Mouse (Mus musculus) heart, postnatal 0 days (tissue): ENCODE results near the gene Efna5. TPM values are rescaled to one million over a fixed set of nuclear protein-coding genes. Genes with fewer than 3 reads are reported as not detected.

Experiments
- ATAC-seq: fragments of 200-750 bp; cut with Nextera tagmentation; 2 replicates; pipeline ENCODE4 v1.8.0; 2017; ENCODE audit warnings: low read depth, moderate number of reproducible peaks, moderate library complexity; ENCODE audit not compliant: insufficient read depth
- DNase-seq: peaks from one replicate; pipeline ENCODE4 v3.0.0-alpha.2; 2016; ENCODE audit warnings: low spot score
- H3K27ac ChIP-seq: fragments of 300-500 bp; sonication (generic); 2 replicates; pipeline ENCODE4 v1.5.1; 2014; ENCODE audit warnings: low read depth, mild to moderate bottlenecking
- H3K27me3 ChIP-seq: fragments of 300-500 bp; sonication (generic); 2 replicates; pipeline ENCODE4 v1.6.1; 2014; ENCODE audit warnings: low read length, mixed read lengths; ENCODE audit not compliant: control insufficient read depth, insufficient read depth
- H3K36me3 ChIP-seq: fragments of 300-500 bp; sonication (generic); replicated peaks from 2 replicates; pipeline ENCODE4 v1.6.1; 2014; ENCODE audit warnings: low read length, mixed read lengths; ENCODE audit not compliant: control insufficient read depth, insufficient read depth
- H3K4me1 ChIP-seq: fragments of 300-500 bp; sonication (generic); 2 replicates; pipeline ENCODE4 v1.6.1; 2014; ENCODE audit warnings: antibody characterized with exemption; ENCODE audit not compliant: control insufficient read depth, insufficient read depth
- H3K4me2 ChIP-seq: fragments of 300-500 bp; sonication (generic); 2 replicates; pipeline ENCODE4 v1.6.1; 2014; ENCODE audit warnings: low read depth, mild to moderate bottlenecking, low read length, moderate library complexity
- H3K4me3 ChIP-seq: fragments of 300-500 bp; sonication (generic); 2 replicates; pipeline ENCODE4 v1.5.1; 2014; ENCODE audit warnings: low read depth, low read length
- H3K9ac ChIP-seq: fragments of 300-500 bp; sonication (generic); replicated peaks from 2 replicates; pipeline ENCODE4 v1.6.1; 2014; ENCODE audit warnings: low read depth, low read length, mixed read lengths
- H3K9me3 ChIP-seq: fragments of 300-500 bp; sonication (generic); replicated peaks from 2 replicates; pipeline ENCODE4 v1.6.1; 2016; ENCODE audit warnings: low read length; ENCODE audit not compliant: control insufficient read depth
- CTCF ChIP-seq: IDR thresholded peaks from 2 replicates; pipeline ENCODE4 v1.5.1; 2016; ENCODE audit warnings: antibody characterized with exemption, control low read depth, low read depth
- EP300 ChIP-seq: IDR thresholded peaks from 2 replicates; pipeline ENCODE4 v1.6.1; 2016; ENCODE audit warnings: antibody characterized with exemption, low read depth
- WGBS: fragments of 180-500 bp; shearing (Covaris S2); extraction: QIAGEN DNeasy Blood & Tissue Kit; methylation state at CpG from one replicate; pipeline ENCODE4 v1.1.7; 2014; 5-methylcytosine and 5-hydroxymethylcytosine counted together
- polyA plus RNA-seq: library from polyadenylated mRNA; unstranded; fragments of >200 nt; fragmentation: Nextera tagmentation; extraction: Ambion mirVana; gene quantifications from 2 replicates; pipeline ENCODE4 v1.2.1, GENCODE M21; 2015
- total RNA-seq: library from RNA; depleted of rRNA; stranded (reverse); fragments of >200 nt; gene quantifications from 2 replicates; pipeline ENCODE4 v1.2.3, GENCODE M21; 2014; ENCODE audit warnings: low replicate concordance

Efna5 gene
- total and polyA plus RNA-seq, 2 experiments from 2014 or later = 3.7 to 16.2 TPM

DNA sequence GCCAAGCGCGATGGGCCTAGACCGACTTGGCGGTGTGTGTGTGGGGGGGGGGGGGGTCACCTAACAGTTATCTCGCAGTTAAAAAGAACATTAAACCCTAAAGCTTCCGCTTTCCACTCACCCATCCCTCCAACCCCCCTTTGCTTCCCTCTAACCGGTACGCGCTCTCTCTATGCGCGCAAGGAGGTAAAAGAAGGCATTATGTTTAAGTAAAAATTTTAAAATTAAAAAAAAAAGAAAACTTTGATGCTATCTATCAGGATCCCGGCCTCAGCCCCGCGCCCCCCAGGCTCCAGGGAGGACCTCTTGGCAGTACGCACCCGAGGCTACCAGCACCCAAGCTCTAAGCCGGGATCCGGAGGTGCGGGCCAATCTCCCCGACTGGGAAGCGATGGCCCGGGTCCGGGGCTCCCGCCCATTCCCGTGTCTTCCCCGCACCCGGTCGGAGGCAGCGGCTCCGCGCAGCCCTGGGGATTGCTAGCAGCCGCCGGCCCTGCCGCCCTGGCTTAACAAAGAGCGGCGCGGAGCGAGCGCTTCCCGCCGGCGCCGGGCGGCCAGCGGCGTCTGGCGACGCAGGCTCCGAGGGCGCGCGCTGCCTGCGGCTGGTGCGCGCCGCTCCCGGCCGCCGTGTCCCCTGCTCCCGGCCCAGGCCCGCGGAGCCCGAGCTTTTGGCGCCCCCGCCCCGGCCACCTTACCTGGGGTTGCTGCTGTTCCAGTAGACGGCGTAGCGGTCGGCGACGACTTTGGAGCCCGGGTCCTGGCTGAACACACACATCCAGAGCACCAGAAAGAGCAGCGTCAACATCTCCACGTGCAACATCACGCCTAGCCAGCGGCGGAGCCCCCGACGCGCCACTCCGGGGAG, 574 bp downstream of the Efna5 start:
- Histone ChIP-seq H3K36me3 (no peaks in the 10 kb centered on the region), H3K27ac (peak overlapping the region; percentile 86), H3K27me3 (no peaks in the 10 kb centered on the region; the same call in 1 of the 2 replicates), H3K4me2 (peak overlapping the region; percentile 100), H3K9me3 (no peaks in the 10 kb centered on the region), H3K4me3 (peak overlapping the region; percentile 91), H3K9ac (peak overlapping the region; percentile 83), H3K4me1 (no peaks in the 10 kb centered on the region)
- TF ChIP-seq EP300 (no peak), CTCF (peak; percentile 10; the same call in 1 of the 2 replicates)
- under 1% methylated on average over 82 of the region's 82 CpGs for WGBS
- DNase-seq (peak; percentile 31), ATAC-seq (peak; percentile 9)

DNA sequence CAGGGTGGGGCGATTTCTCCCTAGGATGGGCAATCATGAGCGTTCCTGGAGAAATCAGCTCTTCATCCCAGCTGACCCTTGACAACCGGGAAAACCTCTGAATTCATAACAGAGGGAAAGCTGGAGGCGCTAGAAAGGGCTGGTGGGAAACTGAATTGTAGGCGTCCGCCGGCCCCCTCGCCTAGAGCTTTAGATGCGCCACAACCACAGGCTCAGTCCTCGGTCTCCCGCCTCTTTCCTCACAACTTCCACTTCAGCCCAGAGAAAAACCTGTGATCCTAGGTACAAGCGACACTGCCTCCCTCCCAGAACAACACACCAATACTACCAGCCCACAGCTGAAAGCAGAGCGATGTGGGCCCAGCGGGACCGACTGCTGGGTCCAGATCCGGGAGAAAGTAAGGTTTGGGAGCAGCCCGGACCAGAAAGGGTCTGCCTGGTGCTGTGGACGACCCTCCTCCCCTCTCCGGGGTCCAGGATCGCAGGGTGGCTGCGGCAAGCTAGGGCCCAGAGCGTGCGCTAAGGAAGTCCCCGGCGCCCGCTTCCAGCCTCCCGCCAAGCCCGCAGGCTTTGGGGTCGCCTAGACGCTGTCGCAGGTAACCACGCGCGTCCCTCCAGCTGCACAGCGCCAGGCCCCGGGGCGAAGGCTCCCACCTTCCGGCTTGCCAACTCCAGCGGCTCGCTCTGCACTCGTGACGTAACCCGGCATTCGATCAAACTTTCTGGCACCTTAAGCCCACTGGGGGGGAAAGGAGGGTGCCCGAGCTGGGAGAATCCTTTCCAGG, 1.4 kb downstream of the Efna5 start:
- DNase-seq = peak; percentile 52
- H3K9me3 ChIP-seq = no peaks in the 10 kb centered on the region
- ATAC-seq = no peak
- under 1% methylated on average over 45 of the region's 45 CpGs for WGBS
- H3K27ac ChIP-seq = peak overlapping the region; percentile 52
- no peaks in the 10 kb centered on the region for H3K4me1 ChIP-seq
- peak overlapping the region; percentile 100 for H3K4me2 ChIP-seq
- H3K27me3 ChIP-seq = no peaks in the 10 kb centered on the region; the same call in 1 of the 2 replicates
- H3K36me3 ChIP-seq = no peaks in the 10 kb centered on the region
- no peak for TF ChIP-seq CTCF
- no peak for TF ChIP-seq EP300
- peak overlapping the region; percentile 83 for H3K9ac ChIP-seq
- H3K4me3 ChIP-seq = peak overlapping the region; percentile 91

DNA sequence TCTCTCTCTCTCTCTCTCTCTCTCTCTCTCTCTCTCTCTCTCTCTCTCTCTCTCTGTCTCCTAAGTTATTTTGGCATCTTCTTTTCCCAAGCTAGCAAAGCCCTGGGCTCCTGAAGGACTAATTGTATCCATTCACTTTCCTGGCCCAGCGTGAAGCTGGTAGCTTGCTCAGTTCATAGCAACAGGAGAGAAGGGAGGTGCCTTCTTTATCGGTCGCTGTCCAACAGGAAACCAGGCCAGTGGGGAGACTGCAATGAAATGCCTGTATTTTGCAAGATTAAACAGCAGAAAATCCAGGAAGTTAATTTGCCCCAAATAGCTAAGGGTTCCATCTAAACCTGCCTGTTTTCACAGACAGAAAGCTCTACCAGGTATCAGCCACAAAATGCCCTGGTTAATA, 5.4 kb downstream of the Efna5 start:
- no peaks in the 10 kb centered on the region for H3K36me3 ChIP-seq
- H3K9me3 ChIP-seq = no peaks in the 10 kb centered on the region
- H3K4me3 ChIP-seq = no peak overlapping the region
- H3K4me1 ChIP-seq = no peaks in the 10 kb centered on the region
- WGBS = 14% methylated on average over 3 of the region's 3 CpGs
- H3K9ac ChIP-seq = no peak overlapping the region
- DNase-seq (no peak), ATAC-seq (no peak)
- H3K27ac ChIP-seq = no peak overlapping the region
- no peak overlapping the region for H3K4me2 ChIP-seq
- no peaks in the 10 kb centered on the region for H3K27me3 ChIP-seq
- no peak for TF ChIP-seq EP300
- no peak for TF ChIP-seq CTCF

DNA sequence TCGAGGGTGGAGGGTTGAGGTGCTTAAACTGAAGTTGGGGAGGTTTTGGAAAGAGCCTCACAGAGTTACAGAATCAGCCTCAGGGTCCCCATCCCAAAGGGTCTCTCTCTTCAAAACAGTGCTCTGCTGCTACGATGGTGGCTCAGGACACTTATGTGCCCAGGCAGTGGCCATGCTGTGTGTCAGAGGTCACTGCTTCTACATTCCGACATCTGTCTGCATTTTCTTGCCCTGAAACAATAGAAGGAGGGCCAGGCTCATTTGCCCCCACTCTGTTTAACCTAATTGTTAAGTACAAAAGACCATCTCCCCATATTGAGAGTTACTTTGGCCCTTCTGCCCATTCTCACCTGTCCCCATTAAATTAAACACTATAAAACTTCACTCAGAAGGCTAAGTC, 9.2 kb downstream of the Efna5 start:
- H3K9me3 ChIP-seq = no peaks in the 10 kb centered on the region
- ATAC-seq (no peak), DNase-seq (no peak)
- H3K27ac ChIP-seq = no peak overlapping the region
- TF ChIP-seq CTCF (no peak), EP300 (no peak)
- H3K4me3 ChIP-seq = no peak overlapping the region
- H3K4me2 ChIP-seq = no peak overlapping the region
- H3K36me3 ChIP-seq = no peaks in the 10 kb centered on the region
- H3K4me1 ChIP-seq = no peaks in the 10 kb centered on the region
- H3K27me3 ChIP-seq = no peaks in the 10 kb centered on the region
- no peak overlapping the region for H3K9ac ChIP-seq
- WGBS = 66% methylated on average over 3 of the region's 3 CpGs

DNA sequence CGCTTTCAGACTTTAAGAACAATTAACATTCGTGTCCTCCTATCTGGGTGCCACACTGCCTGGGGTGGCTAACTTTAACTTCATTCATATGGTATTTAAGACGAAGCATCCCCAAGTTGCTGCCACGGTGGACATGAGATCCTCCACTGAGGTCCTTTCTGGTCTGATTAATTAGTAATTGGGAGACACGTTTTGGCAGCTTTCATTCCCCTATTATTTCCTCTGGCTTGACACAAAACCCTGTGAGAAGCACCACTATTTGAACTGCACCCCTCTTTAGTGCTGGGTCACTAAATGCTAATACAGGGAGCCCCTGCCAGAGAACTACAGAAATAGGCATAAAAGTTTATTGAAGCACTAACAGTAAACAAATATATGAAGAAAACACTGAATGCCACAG, 9.9 kb downstream of the Efna5 start:
- TF ChIP-seq EP300 = no peak
- TF ChIP-seq CTCF = no peak
- Histone ChIP-seq H3K4me3 (no peak overlapping the region), H3K4me2 (no peak overlapping the region), H3K4me1 (no peaks in the 10 kb centered on the region), H3K27ac (no peak overlapping the region), H3K27me3 (no peaks in the 10 kb centered on the region), H3K9me3 (no peaks in the 10 kb centered on the region), H3K36me3 (no peaks in the 10 kb centered on the region), H3K9ac (no peak overlapping the region)
- ATAC-seq = no peak
- no peak for DNase-seq
- WGBS = 77% methylated on average over 5 of the region's 5 CpGs
